Mouse (Mus musculus) midbrain, embryonic 10.5 days (tissue): ENCODE data around the gene Prss30. TPM values are rescaled to one million over a fixed set of nuclear protein-coding genes. Genes with fewer than 3 reads are reported as not detected.
"Not testable (repeated sequence)": the region's sequence is repeated elsewhere in the genome, so short reads cannot be mapped to it uniquely, and the experiment has no call there.

Source experiments
- DNase-seq: peaks from one replicate; pipeline ENCODE4 v3.0.0-alpha.2; 2017; ENCODE audit warnings: low spot score
- H3K27ac ChIP-seq: fragments of 300-500 bp; sonication (generic); replicated peaks from 2 replicates; pipeline ENCODE4 v1.5.1; 2016; ENCODE audit warnings: mild to moderate bottlenecking
- H3K27me3 ChIP-seq: fragments of 300-500 bp; sonication (generic); 2 replicates; pipeline ENCODE4 v1.6.1; 2016; ENCODE audit warnings: low read depth, mild to moderate bottlenecking; ENCODE audit not compliant: poor library complexity, severe bottlenecking
- H3K36me3 ChIP-seq: fragments of 300-500 bp; sonication (generic); 2 replicates; pipeline ENCODE4 v1.6.1; 2016; ENCODE audit warnings: mild to moderate bottlenecking, moderate library complexity
- H3K4me1 ChIP-seq: fragments of 300-500 bp; sonication (generic); 2 replicates; pipeline ENCODE4 v1.6.1; 2016
- H3K4me3 ChIP-seq: fragments of 300-500 bp; sonication (generic); 2 replicates; pipeline ENCODE4 v1.5.1; 2016; ENCODE audit warnings: mild to moderate bottlenecking, moderate library complexity
- H3K9me3 ChIP-seq: fragments of 300-500 bp; sonication (generic); replicated peaks from 2 replicates; pipeline ENCODE4 v1.6.1; 2016; ENCODE audit warnings: mild to moderate bottlenecking
- WGBS: fragments of 180-500 bp; shearing (Covaris S2); methylation state at CpG from one replicate; pipeline ENCODE4 v1.1.7; 2016; 5-methylcytosine and 5-hydroxymethylcytosine counted together
- polyA plus RNA-seq: library from polyadenylated mRNA; unstranded; fragments of >200 nt; fragmentation: Nextera tagmentation; extraction: Ambion mirVana; gene quantifications from 2 replicates; pipeline ENCODE4 v1.2.1, GENCODE M21; 2016

Gene Prss30
- polyA plus RNA-seq, 1 experiment from 2014 or later, result not detected

GRCm38 (mm10) chr17:23971315-23971714 is 9.1 kb downstream of the Prss30 start:
- H3K9me3 ChIP-seq, result no peaks in the 10 kb centered on the region
- WGBS, result 88% methylated on average over 9 of the region's 9 CpGs
- DNase-seq, result no peak
- H3K4me1 ChIP-seq, result no peaks in the 10 kb centered on the region
- H3K36me3 ChIP-seq, result no peaks in the 10 kb centered on the region
- H3K4me3 ChIP-seq, result no peak overlapping the region
- no peaks in the 10 kb centered on the region for H3K27me3 ChIP-seq
- no peak overlapping the region for H3K27ac ChIP-seq

- no peak overlapping the region for H3K4me3 ChIP-seq
- peaks cover 8% of the 10 kb centered on the region for H3K4me1 ChIP-seq
- H3K27me3 ChIP-seq, result no peaks in the 10 kb centered on the region
- 3% methylated on average over 1 of the region's 1 CpGs for WGBS
- no peaks in the 10 kb centered on the region for H3K36me3 ChIP-seq
- H3K27ac ChIP-seq, result no peak overlapping the region
- H3K9me3 ChIP-seq, result no peaks in the 10 kb centered on the region
- DNase-seq, result peak; percentile 70
Measured at GRCm38 (mm10) chr17:23969231-23969630, 11.1 kb downstream of the Prss30 start.

- WGBS, result 50% methylated on average over 2 of the region's 2 CpGs
- no peak for DNase-seq
- no peak overlapping the region for H3K27ac ChIP-seq
Measured at GRCm38 (mm10) chr17:23968780-23969179, 11.6 kb downstream of the Prss30 start.

GRCm38 (mm10) chr17:23966658-23967401 is 13.5 kb downstream of the Prss30 start:
- peaks cover 8% of the 10 kb centered on the region for H3K4me1 ChIP-seq
- H3K4me3 ChIP-seq, result no peak overlapping the region
- no peak for DNase-seq
- no peak overlapping the region for H3K27ac ChIP-seq
- 88% methylated on average over 10 of the region's 10 CpGs for WGBS
- no peaks in the 10 kb centered on the region for H3K36me3 ChIP-seq
- H3K9me3 ChIP-seq, result no peaks in the 10 kb centered on the region
- no peaks in the 10 kb centered on the region for H3K27me3 ChIP-seq

More at GRCm38 (mm10) chr17:23968780-23969179, 11.6 kb downstream of the Prss30 start:
- H3K9me3 ChIP-seq, result no peaks in the 10 kb centered on the region
- H3K4me3 ChIP-seq, result no peak overlapping the region
- no peaks in the 10 kb centered on the region for H3K36me3 ChIP-seq
- no peaks in the 10 kb centered on the region for H3K27me3 ChIP-seq
- H3K4me1 ChIP-seq, result peaks cover 8% of the 10 kb centered on the region

- 45% methylated on average over 6 of the region's 6 CpGs for WGBS
- H3K36me3 ChIP-seq, result no peaks in the 10 kb centered on the region
- no peaks in the 10 kb centered on the region for H3K27me3 ChIP-seq
- H3K9me3 ChIP-seq, result no peaks in the 10 kb centered on the region
- no peak for DNase-seq
- peaks cover 8% of the 10 kb centered on the region for H3K4me1 ChIP-seq
- no peak overlapping the region for H3K27ac ChIP-seq
- H3K4me3 ChIP-seq, result no peak overlapping the region
Measured at GRCm38 (mm10) chr17:23965805-23966425, 14.5 kb downstream of the Prss30 start.

- no peak for DNase-seq
- peaks cover 3% of the 10 kb centered on the region; the same call in 1 of the 2 replicates for H3K27me3 ChIP-seq
- H3K36me3 ChIP-seq, result no peaks in the 10 kb centered on the region
- 60% methylated on average over 4 of the region's 4 CpGs for WGBS
- H3K27ac ChIP-seq, result no peak overlapping the region
- H3K4me1 ChIP-seq, result peaks cover 13% of the 10 kb centered on the region
- no peaks in the 10 kb centered on the region for H3K9me3 ChIP-seq
- no peak overlapping the region for H3K4me3 ChIP-seq
Measured at GRCm38 (mm10) chr17:23961573-23962122, 18.7 kb downstream of the Prss30 start.

- DNase-seq, result peak; percentile 86
- Histone ChIP-seq H3K4me1 (peaks cover 5% of the 10 kb centered on the region; the same call in 1 of the 2 replicates), H3K27ac (peak overlapping the region; percentile 72), H3K4me3 (no peak overlapping the region), H3K9me3 (no peaks in the 10 kb centered on the region), H3K27me3 (peaks cover 3% of the 10 kb centered on the region; the same call in 1 of the 2 replicates), H3K36me3 (no peaks in the 10 kb centered on the region)
- 41% methylated on average over 3 of the region's 3 CpGs for WGBS
Measured at GRCm38 (mm10) chr17:23960084-23960738, 20.2 kb downstream of the Prss30 start.

- Histone ChIP-seq H3K27ac (no peak within 1 kb of the TSS), H3K4me3 (no peak within 1 kb of the TSS), H3K36me3 (no peaks in the 10 kb centered on the region), H3K9me3 (no peaks in the 10 kb centered on the region), H3K4me1 (peaks cover 5% of the 10 kb centered on the region; the same call in 1 of the 2 replicates), H3K27me3 (peaks cover 3% of the 10 kb centered on the region; the same call in 1 of the 2 replicates)
- DNase-seq, result no peak
- WGBS, result 82% methylated on average over 5 of the region's 5 CpGs
Measured at GRCm38 (mm10) chr17:23955174-23955573, 25.2 kb downstream of the Prss30 start, which contains the start of gene Sbpl. Sbpl (minus strand) TSS chr17:23955274.

GRCm38 (mm10) chr17:23950828-23951227 is 29.5 kb downstream of the Prss30 start:
- H3K9me3 ChIP-seq, DNase-seq, H3K4me3 ChIP-seq, H3K4me1 ChIP-seq, H3K27ac ChIP-seq, H3K36me3 ChIP-seq, H3K27me3 ChIP-seq: not testable (repeated sequence)
- 81% methylated on average over 4 of the region's 4 CpGs for WGBS

GRCm38 (mm10) chr17:23949068-23949467 is 31.3 kb downstream of the Prss30 start:
- Histone ChIP-seq H3K4me3 (no peak overlapping the region), H3K27me3 (no peaks in the 10 kb centered on the region), H3K27ac (no peak overlapping the region), H3K36me3 (no peaks in the 10 kb centered on the region), H3K4me1 (no peaks in the 10 kb centered on the region), H3K9me3 (no peaks in the 10 kb centered on the region)
- 75% methylated on average over 2 of the region's 2 CpGs for WGBS
- DNase-seq, result no peak

GRCm38 (mm10) chr17:23947486-23947885 is 32.9 kb downstream of the Prss30 start:
- H3K36me3 ChIP-seq, DNase-seq, H3K4me3 ChIP-seq, H3K4me1 ChIP-seq, H3K27me3 ChIP-seq, H3K27ac ChIP-seq, H3K9me3 ChIP-seq: not testable (repeated sequence)
- WGBS, result 90% methylated on average over 4 of the region's 4 CpGs

GRCm38 (mm10) chr17:23941372-23941771 is 39.0 kb downstream of the Prss30 start, which contains the start of gene Sbp:
Sbp (plus strand) TSS chr17:23941672.
- no peaks in the 10 kb centered on the region for H3K27me3 ChIP-seq
- no peak within 1 kb of the TSS for H3K27ac ChIP-seq
- H3K4me3 ChIP-seq, result no peak within 1 kb of the TSS
- H3K36me3 ChIP-seq, result no peaks in the 10 kb centered on the region
- DNase-seq, result no peak
- no peaks in the 10 kb centered on the region for H3K9me3 ChIP-seq
- no peaks in the 10 kb centered on the region for H3K4me1 ChIP-seq
